Mouse (Mus musculus) olfactory bulb, adult 2 months (tissue): ENCODE measurements at regions not wholly inside any gene's neighbourhood (a gene's known extent, or its start where the extent isn't known, plus 50 kb on each side); places are given as distances from the start of the nearest gene placed in this dataset.

ENCODE experiments used
- CTCF ChIP-seq: fragments of 200-500 bp; IDR thresholded peaks from 2 replicates; pipeline ENCODE4 v1.5.1; 2012; ENCODE audit warnings: low read depth, mild to moderate bottlenecking, low read length, moderate library complexity; ENCODE audit not compliant: insufficient read depth
- POLR2A ChIP-seq: fragments of 200-500 bp; IDR thresholded peaks from 2 replicates; pipeline ENCODE4 v1.6.1; 2012; ENCODE audit warnings: mild to moderate bottlenecking, low read depth, low read length, moderate library complexity; ENCODE audit not compliant: insufficient read depth

- TF ChIP-seq POLR2A: no peak
- TF ChIP-seq CTCF: no peak
These were observed 154.6 kb downstream of the Irx2 start for GRCm38 (mm10) chr13:72783026-72783726.
